Mouse (Mus musculus) neural tube, embryonic 11.5 days (tissue): ENCODE measurements at regions not wholly inside any gene's neighbourhood (a gene's known extent, or its start where the extent isn't known, plus 50 kb on each side); places are given as distances from the start of the nearest gene placed in this dataset.

Experiments used
- ATAC-seq: fragments of 200-750 bp; cut with Nextera tagmentation; 2 replicates; pipeline ENCODE4 v1.8.0; 2017; ENCODE audit warnings: moderate number of reproducible peaks, mild to moderate bottlenecking, moderate TSS enrichment, moderate library complexity; ENCODE audit not compliant: insufficient read depth, low FRiP score, low TSS enrichment
- DNase-seq: peaks from one replicate; pipeline ENCODE4 v3.0.0-alpha.2; 2015; ENCODE audit warnings: low spot score
- H3K27ac ChIP-seq: fragments of 300-500 bp; sonication (generic); 2 replicates; pipeline ENCODE4 v1.5.1; 2014; ENCODE audit warnings: low read depth, mild to moderate bottlenecking, low read length
- H3K27me3 ChIP-seq: fragments of 300-500 bp; sonication (generic); 2 replicates; pipeline ENCODE4 v1.6.1; 2014; ENCODE audit warnings: mild to moderate bottlenecking, low read length, mixed read lengths; ENCODE audit not compliant: control insufficient read depth, insufficient read depth
- H3K36me3 ChIP-seq: fragments of 300-500 bp; sonication (generic); 2 replicates; pipeline ENCODE4 v1.6.1; 2014; ENCODE audit warnings: mild to moderate bottlenecking, low read length, moderate library complexity, mixed read lengths; ENCODE audit not compliant: control insufficient read depth, insufficient read depth
- H3K4me1 ChIP-seq: fragments of 300-500 bp; sonication (generic); 2 replicates; pipeline ENCODE4 v1.6.1; 2014; ENCODE audit warnings: low read length, mixed read lengths; ENCODE audit not compliant: control insufficient read depth, insufficient read depth
- H3K4me2 ChIP-seq: fragments of 300-500 bp; sonication (generic); 2 replicates; pipeline ENCODE4 v1.6.1; 2014; ENCODE audit warnings: low read depth, mild to moderate bottlenecking, moderate library complexity
- H3K4me3 ChIP-seq: fragments of 300-500 bp; sonication (generic); 2 replicates; pipeline ENCODE4 v1.5.1; 2014; ENCODE audit warnings: low read depth, low read length
- H3K9ac ChIP-seq: fragments of 300-500 bp; sonication (generic); 2 replicates; pipeline ENCODE4 v1.6.1; 2014; ENCODE audit warnings: mild to moderate bottlenecking, low read length
- H3K9me3 ChIP-seq: fragments of 300-500 bp; sonication (generic); 2 replicates; pipeline ENCODE4 v1.6.1; 2016; ENCODE audit warnings: low read length; ENCODE audit not compliant: control insufficient read depth
- WGBS: fragments of 180-500 bp; shearing (Covaris S2); extraction: QIAGEN DNeasy Blood & Tissue Kit; methylation state at CpG from one replicate; pipeline ENCODE4 v1.1.7; 2014; 5-methylcytosine and 5-hydroxymethylcytosine counted together

GRCm38 (mm10) chr17:16571403-16571802 is 492.5 kb upstream of the Zfp960 start:
- Histone ChIP-seq H3K36me3 (no peaks in the 10 kb centered on the region), H3K4me3 (no peak overlapping the region), H3K9me3 (no peaks in the 10 kb centered on the region), H3K4me2 (no peak overlapping the region), H3K9ac (no peak overlapping the region), H3K27me3 (no peaks in the 10 kb centered on the region), H3K27ac (no peak overlapping the region), H3K4me1 (no peaks in the 10 kb centered on the region)
- 49% methylated on average over 5 of the region's 5 CpGs for WGBS
- DNase-seq (no peak), ATAC-seq (no peak)

GRCm38 (mm10) chr17:16588791-16589190 is 475.1 kb upstream of the Zfp960 start:
- ATAC-seq (no peak), DNase-seq (no peak)
- Histone ChIP-seq H3K4me3 (no peak overlapping the region), H3K4me2 (no peak overlapping the region), H3K4me1 (no peaks in the 10 kb centered on the region), H3K27me3 (no peaks in the 10 kb centered on the region), H3K9me3 (no peaks in the 10 kb centered on the region), H3K27ac (no peak overlapping the region), H3K36me3 (no peaks in the 10 kb centered on the region), H3K9ac (no peak overlapping the region)
- 94% methylated on average over 1 of the region's 1 CpGs for WGBS

GRCm38 (mm10) chr17:16599671-16600070 is 464.2 kb upstream of the Zfp960 start:
- Histone ChIP-seq H3K9ac (no peak overlapping the region), H3K36me3 (no peaks in the 10 kb centered on the region), H3K9me3 (no peaks in the 10 kb centered on the region), H3K27me3 (no peaks in the 10 kb centered on the region), H3K4me3 (no peak overlapping the region), H3K27ac (no peak overlapping the region), H3K4me1 (no peaks in the 10 kb centered on the region), H3K4me2 (no peak overlapping the region)
- DNase-seq (no peak), ATAC-seq (no peak)
- WGBS, result 59% methylated on average over 3 of the region's 3 CpGs

GRCm38 (mm10) chr17:16612405-16612979 is 451.4 kb upstream of the Zfp960 start:
- DNase-seq (no peak), ATAC-seq (no peak)
- no peak overlapping the region for H3K4me3 ChIP-seq
- no peaks in the 10 kb centered on the region for H3K36me3 ChIP-seq
- H3K9ac ChIP-seq, result no peak overlapping the region
- no peak overlapping the region for H3K4me2 ChIP-seq
- H3K9me3 ChIP-seq, result no peaks in the 10 kb centered on the region
- H3K27me3 ChIP-seq, result no peaks in the 10 kb centered on the region
- 50% methylated on average over 1 of the region's 1 CpGs for WGBS
- H3K27ac ChIP-seq, result no peak overlapping the region
- no peaks in the 10 kb centered on the region for H3K4me1 ChIP-seq

GRCm38 (mm10) chr17:16621931-16622556 is 441.9 kb upstream of the Zfp960 start:
- Histone ChIP-seq H3K4me3 (no peak overlapping the region), H3K27me3 (no peaks in the 10 kb centered on the region), H3K4me2 (no peak overlapping the region), H3K9ac (no peak overlapping the region), H3K9me3 (no peaks in the 10 kb centered on the region), H3K4me1 (no peaks in the 10 kb centered on the region), H3K27ac (no peak overlapping the region), H3K36me3 (no peaks in the 10 kb centered on the region)
- WGBS, result 15% methylated on average over 4 of the region's 4 CpGs
- no peak for ATAC-seq
- DNase-seq, result no peak

- ATAC-seq (no peak), DNase-seq (no peak)
- Histone ChIP-seq H3K9ac (no peak overlapping the region), H3K4me1 (no peaks in the 10 kb centered on the region), H3K4me3 (no peak overlapping the region), H3K27ac (no peak overlapping the region), H3K4me2 (no peak overlapping the region), H3K9me3 (no peaks in the 10 kb centered on the region), H3K27me3 (no peaks in the 10 kb centered on the region), H3K36me3 (no peaks in the 10 kb centered on the region)
- WGBS, result 73% methylated on average over 1 of the region's 1 CpGs
Observed at GRCm38 (mm10) chr17:16629854-16630253, 434.1 kb upstream of the Zfp960 start.

- H3K9ac ChIP-seq, result no peak overlapping the region
- no peak overlapping the region for H3K27ac ChIP-seq
- no peaks in the 10 kb centered on the region for H3K9me3 ChIP-seq
- H3K4me2 ChIP-seq, result no peak overlapping the region
- H3K36me3 ChIP-seq, result no peaks in the 10 kb centered on the region
- no peak for DNase-seq
- no peaks in the 10 kb centered on the region for H3K27me3 ChIP-seq
- no peak for ATAC-seq
- no peaks in the 10 kb centered on the region for H3K4me1 ChIP-seq
- H3K4me3 ChIP-seq, result no peak overlapping the region
Observed at GRCm38 (mm10) chr17:16633426-16633825, 430.5 kb upstream of the Zfp960 start.

- H3K4me1 ChIP-seq, result no peaks in the 10 kb centered on the region
Observed at GRCm38 (mm10) chr17:16637463-16637862, 426.4 kb upstream of the Zfp960 start.

GRCm38 (mm10) chr17:16647942-16648341 is 416.0 kb upstream of the Zfp960 start:
- Histone ChIP-seq H3K27me3 (no peaks in the 10 kb centered on the region), H3K27ac (no peak overlapping the region), H3K4me3 (no peak overlapping the region), H3K4me1 (no peaks in the 10 kb centered on the region), H3K9me3 (no peaks in the 10 kb centered on the region), H3K4me2 (no peak overlapping the region), H3K36me3 (no peaks in the 10 kb centered on the region), H3K9ac (no peak overlapping the region)
- WGBS, result 68% methylated on average over 1 of the region's 1 CpGs
- DNase-seq (no peak), ATAC-seq (no peak)

More at GRCm38 (mm10) chr17:16637463-16637862, 426.4 kb upstream of the Zfp960 start:
- no peak overlapping the region for H3K4me2 ChIP-seq
- H3K9ac ChIP-seq, result no peak overlapping the region
- no peak for DNase-seq
- no peak overlapping the region for H3K27ac ChIP-seq
- no peak overlapping the region for H3K4me3 ChIP-seq
- no peaks in the 10 kb centered on the region for H3K36me3 ChIP-seq
- no peaks in the 10 kb centered on the region for H3K9me3 ChIP-seq
- H3K27me3 ChIP-seq, result no peaks in the 10 kb centered on the region
- no peak for ATAC-seq
